Mouse (Mus musculus) B cell, adult 2 months (primary cell): ENCODE measurements around the gene Sh2d1a.

Source experiments
- DNase-seq, 2 experiments: peaks; one replicate each; pipeline ENCODE4 v3.0.0; 2022

Gene Sh2d1a

GRCm38 (mm10) chrX:42502291-42503043 lies at the start of gene Sh2d1a:
Gene Sh2d1a, plus strand, starts transcription at chrX:42502453.
- no peak for DNase-seq

- no peak for DNase-seq
Measured at GRCm38 (mm10) chrX:42453001-42453400, 49.3 kb upstream of the Sh2d1a start.

DNA sequence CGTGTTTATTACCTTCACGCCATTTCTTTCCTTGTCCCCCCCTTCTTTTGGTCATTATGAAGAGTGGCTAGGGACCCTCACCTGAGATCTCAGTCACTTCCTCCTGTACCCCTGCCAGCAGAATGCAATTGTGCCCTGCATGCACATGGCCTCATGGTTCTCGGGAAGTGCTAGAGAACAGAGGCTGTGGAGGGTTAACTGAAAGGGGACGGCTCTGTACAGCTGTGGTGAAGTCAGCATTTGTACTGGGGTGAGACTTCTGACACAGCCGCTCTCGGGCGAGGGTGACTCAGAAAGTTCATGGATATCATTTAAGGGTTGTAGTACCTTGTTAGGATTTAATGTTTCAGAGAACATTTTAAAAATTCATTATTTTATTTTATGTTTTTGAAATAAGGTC lies 47.7 kb upstream of the Sh2d1a start:
- DNase-seq, result no peak

DNA sequence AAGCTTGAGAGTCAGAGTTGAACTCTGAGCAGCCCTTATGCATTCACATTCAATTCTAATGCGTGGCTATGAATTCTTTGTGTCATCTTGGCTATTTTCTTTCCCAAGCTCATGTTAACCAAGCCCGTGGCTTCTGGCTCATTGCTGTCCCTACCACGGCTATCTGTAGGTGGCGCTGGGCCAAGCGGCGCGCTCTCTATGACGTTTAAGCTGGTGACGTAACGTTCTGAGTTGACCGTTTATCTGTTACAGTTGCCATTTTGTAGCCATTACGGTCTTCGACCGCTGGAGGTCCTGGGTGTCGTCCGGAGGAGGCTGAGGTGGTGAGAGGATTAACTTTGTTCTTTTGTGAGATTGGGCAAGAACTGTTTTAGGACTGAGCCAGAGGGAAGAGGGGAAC lies 12.8 kb upstream of the Sh2d1a start, which contains the start of gene Tex13c2:
TSS of gene Tex13c2 (plus strand) at position 246 of the 400 bp plus-strand sequence.
- DNase-seq, result no peak

DNA sequence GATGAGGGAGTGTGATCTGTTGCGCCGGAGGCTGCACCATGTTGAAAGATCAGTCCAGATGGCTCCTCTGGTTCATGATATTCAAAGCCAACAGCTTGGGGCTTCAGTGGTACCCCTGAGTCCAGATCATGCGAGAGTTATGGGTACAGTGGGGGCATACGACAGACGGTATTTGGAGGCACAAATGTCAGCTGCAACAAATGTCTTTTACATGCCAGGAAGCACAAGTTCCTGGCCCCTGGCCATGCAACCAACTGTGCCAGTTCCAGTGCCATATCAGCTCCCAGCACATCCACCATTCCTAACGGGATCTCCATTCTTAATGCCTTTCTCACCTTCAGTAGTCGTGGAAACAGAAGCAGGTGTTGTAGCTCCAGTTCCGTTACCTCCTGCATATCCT lies 11.9 kb upstream of the Sh2d1a start:
- no peak for DNase-seq

- DNase-seq, result no peak
Measured at GRCm38 (mm10) chrX:42500538-42500937, 1.7 kb upstream of the Sh2d1a start.

DNA sequence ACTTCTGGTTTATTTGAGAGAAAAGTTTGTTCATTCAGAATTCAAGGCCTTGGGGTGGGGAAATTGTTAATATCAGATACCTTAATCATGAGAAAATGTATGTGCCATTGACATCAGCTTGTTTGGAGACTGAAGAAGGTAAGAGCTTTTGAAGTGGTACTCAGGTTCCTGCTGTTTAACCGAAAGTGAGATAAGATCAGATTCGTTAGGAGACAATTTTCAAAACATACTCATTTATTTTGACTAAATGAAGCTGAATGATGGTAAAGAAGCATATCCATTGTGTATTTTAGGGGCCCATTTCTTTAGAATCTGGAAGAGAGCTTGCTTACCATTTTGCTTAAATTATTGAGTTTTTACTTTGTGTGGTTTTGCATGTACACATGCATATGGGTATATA lies 8.9 kb downstream of the Sh2d1a start:
- no peak for DNase-seq

GRCm38 (mm10) chrX:42512567-42512966 lies 10.3 kb downstream of the Sh2d1a start:
- no peak for DNase-seq

DNA sequence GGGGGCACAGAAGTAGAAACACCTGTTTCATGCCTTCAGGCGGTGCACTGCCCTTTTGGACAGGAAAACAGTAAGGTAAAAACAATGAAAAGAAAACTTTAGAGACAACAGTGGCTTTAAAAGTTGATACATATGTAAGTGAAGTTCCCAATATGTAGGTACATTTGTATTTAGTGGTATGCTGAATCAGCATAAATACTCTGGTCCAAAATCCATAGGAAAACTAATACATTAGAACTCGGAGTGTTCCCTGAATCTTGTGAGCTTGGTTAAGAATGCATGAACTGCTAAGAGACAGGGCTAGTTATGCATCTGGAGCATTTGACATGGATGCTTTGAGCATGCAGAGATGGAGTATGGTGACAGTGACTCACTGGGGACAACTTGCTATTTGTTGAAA lies 20.6 kb downstream of the Sh2d1a start:
- no peak for DNase-seq

DNA sequence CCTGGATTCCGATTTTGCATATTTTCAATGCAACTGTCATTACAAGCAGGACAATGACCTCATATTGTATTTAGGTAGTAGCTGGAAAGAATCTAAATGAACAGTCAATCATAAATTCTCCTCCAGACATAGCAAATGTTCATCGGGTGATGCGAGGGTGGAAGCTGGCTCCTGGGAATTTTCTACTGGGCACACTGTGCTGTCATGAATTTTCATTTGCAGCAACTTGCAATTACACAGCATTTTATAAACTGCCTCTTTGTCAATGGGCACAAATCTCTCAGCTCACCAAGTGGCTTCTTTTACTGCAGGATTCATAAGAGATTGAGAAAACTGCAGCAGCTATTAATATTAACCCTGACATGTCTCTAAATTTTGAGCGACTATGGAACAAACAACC lies 28.4 kb downstream of the Sh2d1a start:
- DNase-seq, result no peak

- DNase-seq, result peak; percentile 4 to 7
Measured at GRCm38 (mm10) chrX:42540030-42540755, 37.9 kb downstream of the Sh2d1a start.

- DNase-seq, result peak; percentile 77
Measured at GRCm38 (mm10) chrX:42540756-42541053, 38.5 kb downstream of the Sh2d1a start.

GRCm38 (mm10) chrX:42545076-42545475 lies 42.8 kb downstream of the Sh2d1a start:
- no peak for DNase-seq

DNA sequence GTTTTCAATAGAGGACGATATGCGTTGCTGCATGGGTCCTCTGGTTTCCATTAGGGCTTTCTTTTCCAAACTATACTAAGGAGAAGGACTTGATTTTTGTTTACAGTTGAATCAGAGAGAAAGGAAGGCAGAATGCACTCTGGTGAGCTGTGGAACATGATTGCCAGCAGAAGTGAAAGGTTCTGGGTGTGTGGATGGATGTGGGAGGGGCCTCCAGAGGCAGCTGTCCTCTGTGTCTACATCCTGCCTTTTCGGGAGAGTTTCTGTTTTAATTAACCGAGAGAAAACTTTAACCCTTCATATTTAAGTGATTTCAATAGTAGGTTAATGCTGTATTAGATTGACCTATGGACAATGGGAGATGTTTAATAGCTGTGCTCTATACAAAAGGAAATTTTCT lies 46.3 kb downstream of the Sh2d1a start:
- DNase-seq, result no peak

- peak; percentile 5 to 38 for DNase-seq
Measured at GRCm38 (mm10) chrX:42557284-42557683, 55.0 kb downstream of the Sh2d1a start.

DNA sequence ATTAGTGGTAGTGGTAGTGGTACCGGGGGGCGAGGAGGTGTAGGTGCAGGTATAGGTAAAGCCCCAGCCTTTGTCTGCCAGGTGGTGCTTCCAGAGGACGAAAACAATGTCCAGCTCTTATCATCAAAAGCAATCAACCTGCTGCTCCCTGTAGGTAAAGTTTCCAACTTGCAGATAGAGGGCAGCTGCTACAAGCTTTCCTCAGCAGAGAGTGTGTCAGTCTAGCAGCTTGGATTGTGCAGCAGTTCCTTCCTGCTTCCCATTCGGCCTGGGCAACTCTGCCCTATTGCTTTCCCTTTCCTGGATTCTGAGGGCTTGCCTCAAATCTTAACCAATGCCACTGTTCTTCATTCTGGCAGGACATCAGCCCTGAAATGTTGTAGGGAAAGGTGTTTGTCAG lies 56.4 kb downstream of the Sh2d1a start:
- DNase-seq, result no peak
